Mouse (Mus musculus) frontal cortex, adult (tissue): ENCODE measurements around the gene Slc22a7.
A peak's percentile ranks its signal among the peaks of the same experiment; 100 is the strongest.

Experiments
- ATAC-seq: cut with Nextera tagmentation; 2 replicates; pipeline ENCODE4 v1.9.2; 2017; ENCODE audit warnings: mild to moderate bottlenecking, moderate library complexity, mixed read lengths; ENCODE audit not compliant: low TSS enrichment

Gene Slc22a7

DNA sequence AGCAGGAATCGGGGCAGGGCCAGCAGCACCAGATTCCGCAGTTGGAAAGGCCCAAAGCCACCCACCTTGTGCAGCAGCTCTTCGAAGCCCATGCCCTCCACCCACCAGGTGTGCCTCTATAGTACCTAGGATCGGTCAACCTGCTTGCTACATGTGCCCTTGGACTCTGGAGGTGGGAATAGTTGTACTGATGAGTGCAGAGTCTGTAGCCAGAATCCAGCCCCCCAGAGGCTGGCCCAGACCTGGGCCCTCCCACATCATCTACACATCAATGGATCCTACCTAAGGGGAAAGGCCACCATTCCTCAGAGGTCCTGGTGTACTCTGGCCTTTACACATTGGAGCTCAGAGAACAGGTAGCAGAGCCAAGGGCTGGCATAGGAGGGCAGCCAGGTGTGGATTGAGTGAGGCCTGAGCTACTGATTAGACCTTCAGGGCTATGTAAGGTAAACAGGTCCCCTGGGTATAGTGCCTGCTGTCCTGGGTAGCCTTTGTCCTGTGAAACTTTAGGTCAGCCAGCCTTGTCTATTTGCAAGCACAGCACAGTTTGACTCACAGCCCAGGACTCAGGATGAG is at the start of gene Slc22a7:
TSS of gene Slc22a7 (minus strand) at position 160 of the 576 bp plus-strand sequence.
- no peak for ATAC-seq

DNA sequence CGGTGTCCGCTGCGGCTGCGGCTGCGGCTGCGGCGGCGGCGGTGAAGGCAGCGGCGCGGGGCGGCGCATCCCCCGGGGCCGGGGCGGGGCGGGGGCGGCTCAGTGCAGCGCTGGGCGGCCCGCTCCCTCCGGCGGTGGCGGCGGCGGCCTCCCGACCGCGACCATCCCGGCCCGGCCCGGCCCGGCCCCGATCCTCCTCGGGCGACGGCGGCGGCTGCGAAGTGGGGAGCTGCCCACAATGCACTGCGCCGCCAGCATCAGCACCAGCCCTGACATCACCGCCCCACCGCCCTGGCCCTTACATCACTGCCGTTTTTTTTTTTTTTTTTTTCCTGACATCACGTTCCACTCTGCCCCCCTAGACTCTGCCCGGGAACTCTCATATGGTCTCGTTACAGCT is 49.2 kb upstream of the Slc22a7 start, which contains the start of gene Ttbk1:
TSS of gene Ttbk1 (minus strand) at position 245 of the 400 bp plus-strand sequence.
- peak; percentile 72 for ATAC-seq

DNA sequence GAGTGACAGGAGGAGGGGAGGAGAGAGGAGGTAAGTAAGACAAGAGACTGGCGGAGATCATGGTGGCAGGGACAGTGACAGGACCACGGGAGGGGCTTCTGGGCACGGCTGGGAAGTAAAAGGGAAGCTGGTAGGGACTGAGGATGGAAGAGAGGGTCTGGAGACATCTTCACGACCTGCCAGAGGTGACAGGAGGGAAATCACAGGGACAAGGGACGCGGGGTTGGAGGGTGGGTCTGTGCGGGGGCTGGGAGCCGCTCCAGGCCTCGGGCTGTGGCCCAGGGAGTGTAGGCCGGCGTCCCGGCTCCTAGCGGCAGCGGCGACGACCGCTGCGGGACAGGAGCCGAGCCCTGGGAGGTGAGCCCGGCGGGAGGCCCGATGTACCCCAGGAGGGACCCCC is 48.7 kb upstream of the Slc22a7 start:
- ATAC-seq: no peak

DNA sequence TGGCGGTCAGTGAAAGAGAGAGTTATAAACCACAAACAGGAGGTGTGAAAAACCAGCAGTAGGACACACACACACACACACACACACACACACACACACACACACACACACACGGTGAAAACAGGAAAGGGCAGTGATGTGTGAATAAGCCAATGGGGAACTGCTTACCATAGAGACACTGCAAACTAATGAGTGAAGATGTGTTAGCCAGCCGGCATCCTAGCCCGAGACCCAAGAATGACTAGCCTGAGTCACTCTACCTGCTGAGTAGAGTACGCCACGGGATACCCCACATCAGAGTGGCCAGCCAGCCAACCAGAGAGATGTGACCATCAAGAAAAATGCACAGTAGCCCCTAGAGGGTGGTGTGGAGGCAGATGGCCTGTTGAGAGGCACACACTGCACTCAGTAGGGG is 46.2 kb upstream of the Slc22a7 start:
- ATAC-seq: peak; percentile 29; the same call in 1 of the 2 replicates

DNA sequence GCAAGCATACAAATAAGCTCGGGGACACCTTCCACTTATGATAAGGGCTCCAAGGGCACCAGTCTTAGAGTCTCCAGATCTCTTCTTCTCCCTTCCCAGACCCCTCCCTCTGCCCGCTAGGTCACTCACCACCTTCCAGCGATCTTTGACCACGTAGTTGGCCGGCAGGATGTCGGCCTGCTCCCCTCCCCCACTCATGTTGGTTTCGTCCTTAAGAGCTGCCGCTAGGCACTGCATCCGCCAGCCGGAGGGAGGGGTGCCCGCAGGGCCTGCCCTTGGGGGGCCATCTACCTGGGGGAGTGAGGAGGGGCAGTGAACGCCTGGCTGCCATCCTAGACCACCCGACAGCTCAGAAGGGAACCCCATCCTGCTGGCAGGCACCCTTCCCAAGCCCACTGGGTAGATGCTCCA is 45.8 kb upstream of the Slc22a7 start:
- no peak for ATAC-seq

DNA sequence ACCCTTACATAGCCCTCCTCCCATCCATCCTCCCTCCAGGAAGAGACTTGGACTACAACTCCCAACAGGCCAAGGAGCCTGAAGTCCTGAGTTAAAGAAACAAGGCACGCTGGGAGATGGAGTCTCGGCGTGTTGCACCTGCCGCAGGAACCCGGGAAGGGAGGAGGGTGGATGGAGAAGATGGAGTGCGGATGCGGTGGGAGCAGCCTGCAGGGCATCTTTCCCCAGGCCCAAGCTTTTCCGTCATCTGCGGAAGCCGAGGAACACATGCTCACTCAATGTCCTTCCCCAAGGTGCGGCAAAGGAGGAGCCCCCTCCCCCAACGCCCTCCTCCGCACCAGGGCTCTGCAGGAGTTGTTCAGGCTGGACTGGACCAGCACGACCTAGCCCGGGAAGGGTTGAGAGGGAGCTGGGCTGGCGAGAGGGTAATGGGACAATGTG is 45.3 kb upstream of the Slc22a7 start:
- peak; percentile 82 for ATAC-seq

DNA sequence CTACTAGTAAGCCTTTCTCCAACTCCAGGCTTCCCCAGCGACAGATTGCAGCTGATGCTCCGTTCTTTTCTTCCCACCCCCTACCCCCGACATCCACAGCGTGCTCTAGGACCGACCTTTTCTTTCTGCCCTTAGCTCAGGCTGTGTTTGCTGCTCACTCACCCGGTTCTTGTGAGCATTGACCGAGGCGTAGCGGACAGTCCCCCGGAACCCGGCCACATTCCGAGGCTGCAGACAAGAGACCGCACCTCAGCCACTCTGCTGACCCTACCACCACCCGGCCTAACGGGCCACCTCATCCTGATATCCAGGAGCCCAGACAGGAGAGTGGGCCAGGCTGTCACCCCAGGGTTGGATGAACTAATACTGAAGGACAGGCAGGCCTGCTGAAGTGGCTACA is 39.0 kb upstream of the Slc22a7 start:
- no peak for ATAC-seq

DNA sequence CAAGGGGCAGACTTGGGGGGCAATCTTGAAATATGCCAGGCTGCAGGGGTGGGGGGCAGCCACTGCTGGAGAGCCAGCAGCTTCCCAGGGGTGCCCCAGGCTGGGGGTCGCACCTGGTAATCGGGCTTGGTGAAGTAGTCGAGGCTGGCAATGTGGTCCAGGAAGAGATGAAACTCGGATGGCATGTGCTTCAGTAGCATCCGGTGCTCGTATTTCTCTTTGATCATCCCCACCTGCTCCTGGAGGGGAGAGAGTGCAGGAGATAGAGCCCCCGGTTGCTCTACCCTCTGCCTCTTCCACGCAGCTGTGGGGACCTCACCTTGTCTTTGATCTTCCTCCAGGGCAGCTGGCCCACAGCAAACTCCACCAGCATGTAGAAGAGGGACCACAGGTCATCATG is 38.3 kb upstream of the Slc22a7 start:
- no peak for ATAC-seq

DNA sequence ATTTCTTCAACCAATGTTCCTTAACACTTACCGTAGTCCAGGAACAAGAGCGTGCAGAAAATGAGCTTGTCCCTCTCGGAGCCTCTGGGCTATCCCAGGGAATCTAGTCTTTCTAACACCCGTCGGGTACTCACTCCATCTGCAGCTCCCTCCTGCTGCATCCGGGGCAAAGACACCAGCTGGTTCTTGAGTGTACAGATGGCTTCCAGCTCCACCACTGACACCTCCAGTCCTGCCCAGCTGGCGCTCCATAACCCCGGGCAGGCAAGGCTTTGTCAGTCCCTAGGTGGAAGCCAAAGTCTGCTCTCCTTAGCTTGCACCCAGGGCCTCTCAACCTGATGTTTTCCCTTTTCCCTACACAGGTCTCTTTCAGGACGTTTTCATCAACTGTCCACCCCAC is 29.6 kb upstream of the Slc22a7 start:
- ATAC-seq: 0 out of 2 replicates have a peak, but pooled peaks have one; percentile 27

DNA sequence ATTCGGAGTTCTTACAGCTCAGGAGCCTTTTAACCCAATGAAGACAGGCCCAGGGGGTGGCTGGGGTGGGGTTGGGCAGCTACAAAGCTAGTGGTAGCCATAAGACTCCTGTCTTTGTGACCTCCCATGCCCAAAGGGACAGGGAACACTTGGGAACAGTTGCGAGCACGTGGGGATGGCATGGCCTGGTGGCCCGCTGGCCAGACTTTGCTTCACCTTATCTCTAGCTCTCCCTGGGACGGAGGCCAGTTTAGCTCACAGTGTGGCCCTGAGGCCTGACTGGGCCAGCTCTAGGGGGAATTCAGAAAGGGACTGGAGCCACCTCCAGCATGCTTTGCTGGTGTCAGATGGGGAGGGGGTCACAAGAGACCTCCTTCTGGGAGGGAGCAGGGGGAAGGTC is 24.0 kb upstream of the Slc22a7 start:
- no peak for ATAC-seq

DNA sequence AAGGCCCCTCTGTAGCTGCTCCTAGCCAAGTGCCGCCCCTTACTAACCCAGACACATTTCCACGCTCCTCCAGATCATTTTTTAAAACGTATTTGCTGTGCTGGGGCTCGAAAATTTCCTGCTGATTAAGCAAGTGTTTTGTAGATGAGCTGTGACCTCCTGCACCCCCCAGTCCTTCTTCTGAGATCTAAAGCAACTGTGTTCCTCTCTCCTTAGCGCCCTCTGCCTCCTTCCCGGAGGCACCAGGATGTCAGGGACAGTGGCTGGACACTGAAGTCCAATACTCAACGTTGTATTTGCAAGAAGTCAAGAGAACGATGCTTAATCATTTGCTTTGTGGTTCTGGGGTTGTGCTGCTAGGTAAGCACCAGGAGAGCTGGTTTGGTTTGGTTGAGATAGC is 23.1 kb upstream of the Slc22a7 start:
- no peak for ATAC-seq

DNA sequence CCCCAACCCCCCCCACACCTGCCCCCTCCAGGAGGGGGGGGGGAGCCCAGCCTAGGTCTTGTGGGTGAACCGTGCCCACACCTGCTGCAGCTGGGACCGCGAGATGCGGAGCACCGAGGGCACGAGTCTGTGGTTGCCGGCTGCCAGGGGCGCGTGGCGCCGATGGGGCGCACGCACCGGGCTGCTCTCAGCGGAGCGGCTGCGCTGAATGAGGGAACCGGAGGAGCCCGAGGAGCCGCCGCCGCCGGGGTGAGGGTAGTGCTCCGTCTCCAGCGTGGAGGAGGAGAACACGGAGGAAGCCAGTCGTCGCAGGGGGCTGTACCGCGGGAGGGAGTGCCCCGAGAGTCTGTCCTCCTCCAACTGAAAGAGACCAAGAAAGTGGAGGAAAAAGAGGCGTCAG is 22.4 kb upstream of the Slc22a7 start:
- ATAC-seq: no peak

DNA sequence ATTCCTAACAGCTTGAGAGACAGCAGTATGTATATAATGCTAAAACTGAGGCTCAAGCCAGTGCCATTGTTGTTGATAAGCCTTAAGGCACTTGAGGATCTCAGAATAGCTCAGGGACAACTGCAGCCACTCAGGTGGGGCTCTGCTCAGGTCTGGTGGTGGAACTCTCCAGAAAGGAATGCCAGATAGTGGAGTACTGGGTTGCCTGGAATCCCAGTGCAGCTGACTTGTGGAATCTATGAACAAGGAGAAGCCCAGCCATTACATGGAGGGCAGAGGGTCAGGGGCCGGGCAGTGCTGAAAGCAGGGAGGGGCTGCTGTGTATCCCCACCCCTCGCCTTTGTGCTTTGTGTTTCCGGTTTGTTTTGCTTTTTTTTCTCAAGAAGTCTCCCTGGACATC is 20.2 kb upstream of the Slc22a7 start:
- ATAC-seq: no peak

DNA sequence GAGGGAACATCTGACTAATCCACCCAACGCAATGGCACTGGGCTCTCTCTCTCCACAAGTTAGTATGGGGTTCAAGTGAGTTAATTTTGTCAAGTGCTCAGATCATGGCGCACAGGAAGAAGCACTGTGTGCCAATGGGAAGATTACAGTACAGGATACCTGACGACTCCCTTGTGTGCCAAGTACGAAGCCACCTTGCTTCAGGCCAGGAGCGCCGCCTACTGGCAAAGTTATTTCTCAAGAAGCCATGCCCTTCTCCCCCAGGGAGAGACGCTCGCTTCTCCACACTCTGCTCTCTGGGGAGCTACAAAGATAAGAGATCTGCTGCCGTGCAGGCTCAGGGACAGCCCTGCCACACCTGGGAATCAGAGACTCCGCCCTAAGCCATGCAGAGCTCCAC is 19.5 kb upstream of the Slc22a7 start:
- 0 out of 2 replicates have a peak, but pooled peaks have one; percentile 17 for ATAC-seq

DNA sequence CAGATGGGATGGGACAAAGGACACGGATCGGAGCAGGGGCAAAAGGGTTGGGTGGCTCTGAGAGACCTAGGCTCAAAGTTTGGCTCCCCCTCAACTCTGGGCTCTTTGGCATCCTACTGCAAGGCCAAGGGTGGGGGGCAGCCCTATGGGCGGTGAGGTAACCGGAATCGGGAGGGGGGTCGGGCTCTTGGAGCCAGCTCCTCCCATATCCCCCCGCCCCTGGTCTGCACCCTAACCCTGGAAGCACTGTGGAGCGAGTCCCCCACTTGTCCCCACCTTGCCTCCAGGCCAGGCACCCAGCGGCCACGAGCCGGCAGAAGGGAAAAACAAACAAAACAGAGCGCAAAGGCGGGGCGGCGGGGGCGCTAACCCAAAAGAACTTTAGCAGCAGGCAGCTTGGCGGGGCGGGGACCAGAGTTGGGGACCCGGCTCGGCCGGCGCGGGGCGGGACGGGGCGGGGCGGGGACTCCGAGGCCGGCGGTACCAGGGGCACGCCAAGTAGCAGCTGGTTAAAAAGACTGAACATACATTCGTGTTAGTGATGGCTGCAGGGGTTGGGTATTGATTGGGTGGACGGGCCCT is 16.9 kb upstream of the Slc22a7 start:
- ATAC-seq: 0 out of 2 replicates have a peak, but pooled peaks have one; percentile 11

DNA sequence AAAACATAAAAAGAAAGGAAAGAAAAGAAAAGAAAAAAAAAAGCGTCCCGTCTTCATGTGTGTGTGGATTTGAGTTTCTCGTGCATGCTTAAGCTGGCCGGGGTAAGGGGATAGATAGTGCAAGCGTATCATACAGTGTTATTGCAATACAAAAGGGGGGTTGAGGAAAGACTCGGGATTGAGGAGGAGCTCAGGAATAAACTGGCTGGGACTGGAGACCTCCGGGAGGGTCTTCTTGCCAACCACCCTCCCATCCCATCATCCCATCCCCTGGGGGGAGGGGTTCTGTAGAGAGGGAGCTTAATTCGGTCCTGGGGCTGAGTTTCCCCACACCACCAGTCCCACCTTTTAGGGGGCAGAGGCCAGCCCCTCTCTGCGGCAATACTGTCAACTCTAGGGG is 16.3 kb upstream of the Slc22a7 start:
- ATAC-seq: no peak

DNA sequence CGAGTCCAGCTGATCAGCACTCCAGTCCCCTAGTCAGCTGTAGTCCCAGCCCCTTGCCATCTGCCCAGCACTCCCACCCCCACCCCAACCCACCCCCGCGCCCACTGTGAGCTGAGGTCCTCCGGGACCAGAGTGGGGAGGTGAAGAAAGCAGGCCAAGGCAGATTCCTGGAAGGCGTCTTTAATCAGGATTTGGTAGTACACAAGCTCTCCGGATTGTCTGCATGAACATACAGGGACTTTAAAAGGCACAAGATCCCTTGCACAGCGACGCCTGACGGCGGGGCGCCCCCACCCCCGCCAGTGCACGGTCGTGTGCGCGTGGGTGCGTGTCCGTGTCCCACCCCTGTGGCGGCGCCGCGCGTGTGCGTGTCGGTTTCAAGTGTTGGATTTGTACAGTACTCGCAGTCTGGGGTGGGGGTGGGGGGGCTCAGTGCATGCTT is 15.7 kb upstream of the Slc22a7 start:
- ATAC-seq: peak; percentile 12; the same call in 1 of the 2 replicates

DNA sequence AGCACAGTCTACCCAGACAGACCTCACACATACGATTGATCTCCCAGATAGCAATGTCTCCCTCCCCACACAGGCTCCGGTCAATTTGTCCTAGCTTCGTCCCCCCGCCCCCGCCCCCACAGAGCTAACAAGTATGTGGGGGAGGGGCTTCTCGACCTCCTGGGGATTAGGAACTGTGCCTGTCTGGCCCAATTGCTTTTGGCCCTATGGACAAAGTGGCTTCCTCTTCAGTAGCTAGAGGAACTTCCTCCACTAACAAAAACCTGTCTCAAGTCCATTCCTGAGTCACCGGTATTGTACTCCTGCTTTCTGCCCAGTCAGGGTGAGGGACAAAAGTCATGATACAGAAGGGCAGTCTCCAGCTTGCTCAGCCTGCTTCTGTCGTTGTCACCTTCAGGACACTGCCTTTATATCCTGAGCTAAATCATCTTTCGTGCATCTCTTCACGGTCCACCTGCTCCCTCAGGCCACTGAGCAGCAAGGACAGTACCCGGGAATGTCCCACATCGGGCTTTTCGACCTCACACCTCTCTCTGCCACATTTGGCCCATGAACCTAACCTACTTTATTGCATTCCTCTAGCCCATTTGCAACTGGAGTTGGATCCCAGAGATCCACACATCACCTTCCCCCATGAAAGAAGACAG is 15.2 kb upstream of the Slc22a7 start:
- no peak for ATAC-seq

DNA sequence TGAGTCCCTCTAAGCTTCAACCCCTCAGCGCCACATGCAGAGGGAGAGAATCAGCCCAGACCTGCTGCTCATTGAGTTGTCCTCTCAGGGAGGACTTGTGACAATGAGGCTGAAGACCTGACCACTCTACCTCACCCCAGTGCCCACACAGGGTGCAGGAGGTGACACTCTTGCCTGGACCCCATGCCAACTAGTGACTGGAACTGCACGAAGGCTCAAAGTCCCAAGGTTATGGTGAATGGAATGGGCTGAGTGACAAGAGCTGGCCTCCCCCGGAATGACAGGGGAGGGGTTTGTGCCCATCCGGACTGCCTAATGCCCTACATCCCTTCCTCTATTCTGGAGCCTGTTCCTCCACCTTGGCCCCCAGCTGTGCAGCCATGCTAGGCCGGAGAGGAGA is 14.4 kb upstream of the Slc22a7 start:
- ATAC-seq: no peak

DNA sequence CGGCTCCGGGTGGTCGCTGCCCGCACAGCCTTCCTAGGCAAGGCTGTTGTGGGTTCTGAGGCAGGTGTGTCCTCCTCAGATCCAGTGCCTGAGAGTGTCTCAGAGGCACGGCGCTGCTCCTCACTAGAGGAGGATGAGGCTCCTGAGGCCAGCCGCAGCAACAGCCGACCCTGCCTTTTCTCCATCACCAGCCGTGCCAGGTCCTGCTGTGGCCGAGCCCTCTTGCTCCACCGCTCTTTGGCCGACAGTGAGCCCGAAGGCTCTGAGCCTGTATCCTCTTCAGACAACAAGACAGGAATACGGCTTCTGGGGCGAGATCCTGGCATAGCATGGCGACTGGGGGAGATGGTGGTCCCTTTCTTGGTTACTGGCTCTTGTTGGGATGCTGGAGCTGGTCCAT is 8.0 kb upstream of the Slc22a7 start:
- no peak for ATAC-seq

DNA sequence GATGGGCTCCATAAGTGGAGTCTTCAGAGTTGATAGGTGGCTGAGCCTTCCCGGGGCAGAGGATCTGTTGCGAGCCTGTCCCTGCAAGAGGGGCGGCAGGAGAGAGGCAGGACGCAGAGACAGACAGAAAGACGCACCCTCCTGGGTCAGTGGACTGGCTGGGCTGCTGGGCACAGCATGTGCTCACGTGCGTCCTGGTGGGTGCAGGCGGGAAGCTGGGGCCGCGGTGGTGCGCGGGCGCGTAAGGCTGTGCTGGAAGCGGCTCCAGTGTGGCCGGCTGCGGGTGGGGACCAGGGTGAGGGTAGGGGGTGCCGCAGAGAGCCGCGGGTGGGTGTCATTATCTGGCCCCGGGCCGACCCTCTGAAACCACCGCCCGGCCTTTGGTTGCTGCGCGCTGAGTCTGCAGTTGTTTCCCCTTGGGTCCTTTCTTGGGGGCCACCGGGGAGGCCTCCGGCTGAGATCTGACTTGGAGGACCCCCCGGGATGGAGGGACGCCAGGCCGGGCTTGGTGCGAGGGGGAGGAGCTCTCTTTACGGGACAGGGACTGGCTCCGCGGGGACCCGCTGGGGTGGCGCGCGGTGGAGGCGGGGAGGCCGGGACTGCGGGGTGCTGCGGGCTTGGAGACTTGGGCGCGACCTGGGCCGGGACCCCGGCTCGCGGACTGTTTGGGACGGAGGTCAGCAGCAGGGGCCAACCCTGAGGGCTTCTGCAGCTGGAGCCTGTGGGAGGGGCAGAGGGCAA is 6.8 kb upstream of the Slc22a7 start:
- ATAC-seq: no peak

DNA sequence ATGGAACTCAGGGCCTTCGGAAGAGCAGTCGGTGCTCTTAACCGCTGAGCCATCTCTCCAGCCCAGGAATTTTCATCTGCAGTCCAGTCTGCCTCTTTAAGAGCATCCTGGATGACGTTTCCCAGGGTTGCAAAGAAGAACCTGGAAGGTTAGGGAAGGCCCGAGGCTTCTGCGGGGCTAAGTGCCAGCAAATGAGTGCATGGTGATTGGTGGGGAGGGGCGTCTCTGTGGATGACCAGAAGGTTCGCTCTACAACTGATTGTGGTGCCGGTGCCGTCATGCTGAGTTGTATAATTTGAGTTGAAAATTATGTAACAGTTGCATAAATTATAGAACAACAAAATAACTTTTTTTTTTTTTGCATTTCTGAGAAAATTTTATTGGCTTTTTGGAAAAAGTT is 919 bp upstream of the Slc22a7 start:
- no peak for ATAC-seq
